In the genomic region with DNA sequence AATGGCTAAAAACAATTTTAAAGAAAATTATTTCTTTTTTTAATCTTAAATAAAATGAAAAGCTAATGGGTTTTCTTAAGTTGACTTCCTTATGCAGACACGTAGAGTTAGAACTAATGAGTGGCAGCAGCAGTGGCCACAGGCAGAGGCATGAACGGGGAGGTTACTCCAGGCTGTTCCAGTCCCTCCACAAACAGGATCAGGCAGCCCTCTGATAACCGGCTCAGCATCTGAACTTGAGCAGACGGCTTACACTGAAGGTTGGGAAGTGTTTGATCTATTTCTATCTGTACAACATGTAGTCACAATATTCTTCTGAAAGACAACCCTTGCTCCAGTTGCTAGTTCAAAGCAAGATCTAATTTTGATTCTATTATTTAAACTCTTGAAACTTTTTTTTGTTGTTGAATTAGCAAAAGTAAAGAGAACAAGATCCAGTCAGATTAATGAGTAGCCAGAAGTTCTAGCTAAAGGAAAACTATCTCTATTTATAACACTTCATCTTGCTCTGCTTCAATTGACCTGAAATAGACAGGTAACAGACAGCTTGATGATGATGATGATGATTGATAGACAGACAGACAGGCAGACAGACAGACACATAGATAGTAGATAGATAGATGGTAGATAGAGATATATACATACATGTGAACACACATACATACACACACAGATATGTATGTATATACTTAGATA, we compare ENCODE assay signal across 18 mouse cellular contexts.
DNase-seq lines count a peak whose midpoint lies in the region; ATAC-seq and TF ChIP-seq lines count a peak whose summit lies in the region.
"Had no signal": no experiment of that assay in that cellular context is flagged by ENCODE, and none has a peak within 500 bp of the region (broad histone marks: within the 10 kb centered on the region; RNA-seq: fewer than 3 reads in every experiment).

No protein-coding gene starts in this region.

- peak; percentile 18 for DNase-seq in heart, postnatal 0 days (ENCODE audit: low spot score)
- no peak for DNase-seq in heart, adult 8-10 months (ENCODE audit: low spot score)
- DNase-seq in intestine, embryonic 14.5 days (ENCODE audit: low spot score), result no peak
- peak; percentile 27 for DNase-seq in kidney, postnatal 10 days
- no peak for DNase-seq in spleen, postnatal 4 days (ENCODE audit: low spot score in 2 of 2)
- no peak for DNase-seq in embryo, embryonic 10.5 days (ENCODE audit: low spot score)
- DNase-seq: adrenal gland, adult 2 months; cerebellum, adult 11 months; right cerebral cortex, adult 18-20 months; thymus, postnatal 25 days had no signal

- H3K27ac ChIP-seq in heart, postnatal 0 days (ENCODE audit: low read depth), result no peak overlapping the region
- no peak overlapping the region for H3K27ac ChIP-seq in intestine, embryonic 14.5 days (ENCODE audit: low read depth)
- no peak overlapping the region for H3K27ac ChIP-seq in liver, embryonic 16.5 days (ENCODE audit: low read length)
- H3K27ac ChIP-seq: heart, embryonic 13.5 days; kidney, postnatal 0 days had no signal

- TF ChIP-seq EP300 in heart, postnatal 0 days (IDR thresholded peaks at IDR 0.05; ENCODE audit: low read depth), result no peak

- no peak overlapping the region for H3K9ac ChIP-seq in heart, postnatal 0 days (replicated peaks; ENCODE audit: low read depth, low read length)
- no peak overlapping the region for H3K9ac ChIP-seq in intestine, embryonic 14.5 days (ENCODE audit: low read length)
- no peak overlapping the region for H3K9ac ChIP-seq in liver, embryonic 16.5 days (ENCODE audit: low read depth, low read length)
- H3K9ac ChIP-seq: heart, embryonic 13.5 days had no signal

- H3K4me1 ChIP-seq in heart, postnatal 0 days (ENCODE audit: control insufficient read depth, insufficient read depth), result no peaks in the 10 kb centered on the region
- H3K4me1 ChIP-seq in intestine, embryonic 14.5 days (replicated peaks; ENCODE audit: control insufficient read depth, insufficient read depth, low read length), result no peaks in the 10 kb centered on the region
- H3K4me1 ChIP-seq in liver, embryonic 16.5 days (ENCODE audit: control insufficient read depth, low read depth, low read length), result no peaks in the 10 kb centered on the region; the same call in 1 of the 2 replicates

- no peak overlapping the region for H3K4me3 ChIP-seq in heart, postnatal 0 days (ENCODE audit: low read depth, low read length)
- H3K4me3 ChIP-seq in intestine, embryonic 14.5 days (ENCODE audit: low read depth, low read length), result no peak overlapping the region
- no peak overlapping the region for H3K4me3 ChIP-seq in liver, embryonic 16.5 days (ENCODE audit: low read depth, low read length)
- H3K4me3 ChIP-seq: erythroblast, embryonic 14.5 days; heart, embryonic 13.5 days had no signal

- H3K36me3 ChIP-seq in heart, postnatal 0 days (replicated peaks; ENCODE audit: control insufficient read depth, insufficient read depth, low read length), result no peaks in the 10 kb centered on the region
- no peaks in the 10 kb centered on the region for H3K36me3 ChIP-seq in intestine, embryonic 14.5 days (ENCODE audit: control insufficient read depth, insufficient read depth, low read length)
- H3K36me3 ChIP-seq in liver, embryonic 16.5 days (ENCODE audit: control insufficient read depth, insufficient read depth), result no peaks in the 10 kb centered on the region
- H3K36me3 ChIP-seq: heart, embryonic 13.5 days had no signal

- H3K4me2 ChIP-seq in heart, postnatal 0 days (ENCODE audit: low read depth, low read length), result no peak overlapping the region
- H3K4me2 ChIP-seq in intestine, embryonic 14.5 days (ENCODE audit: low read length), result no peak overlapping the region
- no peak overlapping the region for H3K4me2 ChIP-seq in liver, embryonic 16.5 days (ENCODE audit: low read depth, low read length)
- H3K4me2 ChIP-seq: heart, embryonic 13.5 days had no signal

- no peaks in the 10 kb centered on the region for H3K27me3 ChIP-seq in heart, postnatal 0 days (ENCODE audit: control insufficient read depth, insufficient read depth, low read length)
- no peaks in the 10 kb centered on the region for H3K27me3 ChIP-seq in intestine, embryonic 14.5 days (replicated peaks; ENCODE audit: control insufficient read depth, insufficient read depth, low read length)
- H3K27me3 ChIP-seq in liver, embryonic 16.5 days (ENCODE audit: control insufficient read depth, insufficient read depth, low read depth, low read length), result no peaks in the 10 kb centered on the region
- H3K27me3 ChIP-seq: CH12.LX; heart, embryonic 13.5 days had no signal

- no peak for ATAC-seq in heart, postnatal 0 days (ENCODE audit: insufficient read depth, low read depth)
- 0 out of 2 replicates have a peak, but pooled peaks have one; percentile 62 for ATAC-seq in intestine, embryonic 14.5 days (replicated peaks; ENCODE audit: low FRiP score, low TSS enrichment, low read depth)
- peak; percentile 72; the same call in 1 of the 2 replicates for ATAC-seq in liver, embryonic 16.5 days (ENCODE audit: low read depth)
- ATAC-seq: forebrain, embryonic 14.5 days; lung, postnatal 0 days; midbrain, embryonic 16.5 days had no signal

- 21% methylated on average over 4 of the region's 4 CpGs for WGBS in heart, postnatal 0 days
- 49% methylated on average over 4 of the region's 4 CpGs for WGBS in intestine, embryonic 14.5 days
- 48% methylated on average over 4 of the region's 4 CpGs for WGBS in liver, embryonic 16.5 days (ENCODE audit: insufficient replicate concordance)

- H3K9me3 ChIP-seq in heart, postnatal 0 days (replicated peaks; ENCODE audit: control insufficient read depth, low read length), result no peaks in the 10 kb centered on the region
- no peaks in the 10 kb centered on the region for H3K9me3 ChIP-seq in intestine, embryonic 14.5 days (ENCODE audit: control insufficient read depth, low read length)
- H3K9me3 ChIP-seq in liver, embryonic 16.5 days (replicated peaks; ENCODE audit: control insufficient read depth, low read length), result no peaks in the 10 kb centered on the region
- H3K9me3 ChIP-seq: heart, embryonic 13.5 days had no signal

- no peak for TF ChIP-seq CTCF in heart, postnatal 0 days (IDR thresholded peaks at IDR 0.05; ENCODE audit: low read depth)

Comparison
In these comparisons a context has a peak if more than half of its experiments do, and no peak if none do; other contexts are left out.
1. DNase-seq: peak in heart, postnatal 0 days (single experiment) and kidney, postnatal 10 days (single experiment); none in heart, adult 8-10 months (single experiment), intestine, embryonic 14.5 days (single experiment), spleen, postnatal 4 days (0 of 2) and embryo, embryonic 10.5 days (single experiment).